Mouse (Mus musculus) brain, adult 10 weeks (tissue): Measurements from ENCODE around the gene Dcakd. TPM values are rescaled to one million over a fixed set of nuclear protein-coding genes. Genes with fewer than 3 reads are reported as not detected.

Experiments
- polyA plus RNA-seq: library from polyadenylated mRNA; stranded (reverse); fragments of 350-450 nt; fragmentation: Illumina TruSeq; extraction: RNeasy Lipid Tissue Mini Kit (QIAGEN cat#74804); gene quantifications from one replicate; pipeline ENCODE4 v1.2.3, GENCODE M21; 2015; ENCODE audit warnings: low read depth, low replicate concordance

Dcakd gene
- 42.0 TPM for polyA plus RNA-seq

DNA sequence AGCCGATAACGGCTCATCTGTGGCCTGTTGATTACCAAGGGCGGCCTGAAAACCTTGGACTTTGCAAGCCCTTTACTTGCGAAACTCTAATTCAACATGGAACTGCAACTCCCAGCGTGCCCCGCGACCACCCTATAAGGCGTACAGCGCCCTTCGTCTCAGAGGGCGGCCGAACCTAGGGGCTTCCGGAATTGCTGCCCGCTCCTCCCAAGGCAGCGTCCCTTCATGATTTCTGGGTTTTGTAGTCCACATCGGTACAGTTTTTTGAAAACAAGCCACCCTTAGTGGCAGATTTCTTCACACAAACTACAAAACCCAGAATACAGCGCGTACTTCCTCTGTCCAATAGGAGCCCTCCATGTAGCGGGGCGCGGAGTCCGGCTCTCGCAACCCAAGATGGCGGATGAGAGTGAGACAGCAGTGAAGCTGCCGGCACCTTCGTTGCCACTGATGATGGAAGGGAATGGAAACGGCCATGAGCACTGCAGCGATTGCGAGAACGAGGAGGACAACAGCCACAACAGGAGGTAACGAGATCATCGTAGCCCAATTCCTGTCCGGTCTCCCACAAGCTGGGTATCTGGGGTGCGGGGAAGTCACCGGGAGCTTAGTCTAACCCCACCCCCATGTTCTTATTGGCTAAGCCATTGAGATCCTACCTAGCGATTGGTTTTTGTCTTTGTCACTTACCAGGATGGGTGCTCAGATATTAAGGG, at the start of gene Dcakd, which contains the start of gene Nmt1:
Gene Dcakd (minus strand): TSS at position 158 of the 716 bp plus-strand sequence.
Gene Nmt1 (plus strand): TSS at position 15 of the 716 bp plus-strand sequence.

DNA sequence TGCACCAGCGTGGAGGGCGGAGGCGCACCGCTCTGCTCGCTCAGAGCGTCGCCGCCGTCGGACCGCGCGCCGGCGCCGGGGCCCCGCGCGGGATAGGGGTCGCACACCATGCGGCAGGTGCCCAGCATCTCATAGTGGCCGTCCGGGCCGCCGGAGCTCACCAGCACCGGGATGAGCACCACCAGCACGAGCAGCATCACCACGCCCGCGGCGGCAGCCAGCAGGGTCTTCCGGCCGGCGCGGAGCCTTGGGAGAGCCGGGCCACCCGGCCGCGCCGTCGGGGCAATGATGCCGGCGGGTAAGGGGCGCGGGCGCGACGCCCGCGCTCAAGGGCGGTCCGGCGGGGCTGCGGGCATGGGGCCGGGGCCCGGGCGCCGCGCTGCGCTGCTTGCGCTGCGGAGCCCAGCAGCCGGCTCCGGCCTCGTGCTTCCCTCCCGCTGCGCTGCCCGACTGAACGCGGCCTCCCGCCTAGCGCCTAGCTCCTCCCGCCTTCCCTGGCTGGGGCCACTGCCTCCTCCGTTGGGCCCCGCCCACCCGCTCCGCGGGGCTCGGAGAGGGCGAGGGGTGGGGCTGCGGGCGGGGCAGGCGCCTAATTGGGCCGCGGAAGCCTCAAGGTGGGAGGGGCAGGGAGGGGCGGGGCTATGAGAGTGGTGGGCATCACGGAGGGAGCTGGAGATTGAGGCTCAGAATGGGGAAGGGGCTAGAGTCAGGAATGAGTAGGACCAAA, 81.7 kb downstream of the Dcakd start, which contains the start of gene C1ql1:
Gene C1ql1 (minus strand): TSS at position 424 of the 727 bp plus-strand sequence.

Other genes with a start within 250 kb of the Dcakd start
- 6.2 TPM for gene Gjc1, start 208.6 kb downstream of the Dcakd start, polyA plus RNA-seq
- gene Higd1b, start 192.5 kb downstream of the Dcakd start, polyA plus RNA-seq: 11.2 TPM
- gene Eftud2, start 147.3 kb downstream of the Dcakd start, polyA plus RNA-seq: 80.2 TPM
- gene Ccdc103, start 147.1 kb downstream of the Dcakd start, polyA plus RNA-seq: 4.4 TPM
- 0.30 TPM for gene Fam187a, start 143.2 kb downstream of the Dcakd start, polyA plus RNA-seq
- 158 TPM for gene Gfap, start 127.4 kb downstream of the Dcakd start, polyA plus RNA-seq
- gene Kif18b, start 103.2 kb downstream of the Dcakd start, polyA plus RNA-seq: 0.13 TPM
- 9.2 TPM for gene C1ql1, start 81.6 kb downstream of the Dcakd start, polyA plus RNA-seq
- 87.5 TPM for gene Nmt1, start 143 bp downstream of the Dcakd start, polyA plus RNA-seq
- gene Plcd3, start 73.3 kb upstream of the Dcakd start, polyA plus RNA-seq: 12.3 TPM
- 55.3 TPM for gene Acbd4, start 73.3 kb upstream of the Dcakd start, polyA plus RNA-seq
- 34.8 TPM for gene Hexim1, start 87.9 kb upstream of the Dcakd start, polyA plus RNA-seq
- 18.1 TPM for gene Hexim2, start 104.1 kb upstream of the Dcakd start, polyA plus RNA-seq
- gene Fmnl1, start 142.8 kb upstream of the Dcakd start, polyA plus RNA-seq: 100 TPM
- 2.3 TPM for gene 1700023F06Rik, start 180.2 kb upstream of the Dcakd start, polyA plus RNA-seq
- 0.71 TPM for gene Spata32, start 190.1 kb upstream of the Dcakd start, polyA plus RNA-seq
- 3.1 TPM for gene Map3k14, start 239.1 kb upstream of the Dcakd start, polyA plus RNA-seq